Mouse (Mus musculus): Measurements from ENCODE around the gene Emid1.

DNA sequence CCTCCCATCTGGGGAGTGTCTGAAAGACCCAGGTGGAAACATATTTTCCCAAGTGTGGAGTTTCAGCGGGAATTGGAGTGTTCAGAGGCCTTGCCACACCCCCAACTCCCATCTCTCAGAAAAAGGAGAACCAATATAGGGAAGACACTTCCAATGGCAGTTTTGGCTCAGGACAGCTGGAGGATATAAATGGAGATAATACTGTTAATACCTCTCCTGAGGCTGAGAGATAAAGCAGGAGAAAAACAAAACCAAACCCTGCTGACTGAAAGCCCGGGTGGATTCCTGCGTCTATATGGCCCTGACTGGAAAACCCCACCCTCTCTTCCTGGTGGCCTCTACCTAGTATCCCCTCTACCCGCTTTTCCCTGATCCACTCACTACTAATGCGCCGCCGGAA, 49.7 kb downstream of the Emid1 start:
- no peak for TF ChIP-seq CTCF (IDR thresholded peaks at IDR 0.05; ENCODE audit: extremely low read depth, insufficient read length, insufficient replicate concordance, low read depth, low read length)
- TF ChIP-seq POLR2A (IDR thresholded peaks at IDR 0.05; ENCODE audit: low read depth, low read length) = no peak

Measured in small intestine, adult 2 months (tissue).